Mouse (Mus musculus): ENCODE data around the gene Smad1. TPM values are rescaled to one million over a fixed set of nuclear protein-coding genes. Genes with fewer than 3 reads are reported as not detected.
A peak's percentile ranks its signal among the peaks of the same experiment; 100 is the strongest.

Smad1 gene
- polyA plus RNA-seq, 1 experiment from 2014 or later: 9.6 TPM

GRCm38 (mm10) chr8:79379971-79380370 is 19.3 kb downstream of the Smad1 start:
- H3K4me3 ChIP-seq: no peak overlapping the region
- H3K27ac ChIP-seq: no peak overlapping the region
- peaks cover 29% of the 10 kb centered on the region for H3K27me3 ChIP-seq (replicated peaks)
- 75% methylated on average over 14 of the region's 14 CpGs for WGBS (ENCODE audit: insufficient replicate concordance)
- no peak overlapping the region for H3K4me2 ChIP-seq
- H3K4me1 ChIP-seq: peaks cover 55% of the 10 kb centered on the region
- H3K9me3 ChIP-seq (replicated peaks): no peaks in the 10 kb centered on the region
- H3K36me3 ChIP-seq: no peaks in the 10 kb centered on the region
- no peak overlapping the region for H3K9ac ChIP-seq
- ATAC-seq: no peak

GRCm38 (mm10) chr8:79376648-79377047 is 22.7 kb downstream of the Smad1 start:
- Histone ChIP-seq H3K9ac (no peak overlapping the region), H3K4me3 (no peak overlapping the region), H3K36me3 (peaks cover 4% of the 10 kb centered on the region; the same call in 1 of the 2 replicates), H3K4me2 (no peak overlapping the region), H3K9me3 (replicated peaks) (no peaks in the 10 kb centered on the region), H3K4me1 (peaks cover 52% of the 10 kb centered on the region), H3K27ac (no peak overlapping the region), H3K27me3 (replicated peaks) (peaks cover 7% of the 10 kb centered on the region; the same call in 1 of the 2 replicates)
- 71% methylated on average over 9 of the region's 9 CpGs for WGBS (ENCODE audit: insufficient replicate concordance)
- no peak for ATAC-seq

GRCm38 (mm10) chr8:79375775-79376123 is 23.6 kb downstream of the Smad1 start:
- WGBS (ENCODE audit: insufficient replicate concordance): 11% methylated on average over 5 of the region's 5 CpGs
- Histone ChIP-seq H3K27ac (peak overlapping the region; percentile 58; the same call in 1 of the 2 replicates), H3K36me3 (peaks cover 12% of the 10 kb centered on the region; the same call in 1 of the 2 replicates), H3K4me2 (peak overlapping the region; percentile 57), H3K27me3 (replicated peaks) (0 out of 2 replicates have a peak, but pooled peaks cover 7% of the 10 kb centered on the region), H3K9ac (no peak overlapping the region), H3K9me3 (replicated peaks) (no peaks in the 10 kb centered on the region), H3K4me1 (peaks cover 48% of the 10 kb centered on the region), H3K4me3 (peak overlapping the region; percentile 8; the same call in 1 of the 2 replicates)
- peak; percentile 84 for ATAC-seq

GRCm38 (mm10) chr8:79375074-79375774 is 24.1 kb downstream of the Smad1 start:
- H3K27me3 ChIP-seq (replicated peaks): 0 out of 2 replicates have a peak, but pooled peaks cover 7% of the 10 kb centered on the region
- peak overlapping the region; percentile 2; the same call in 1 of the 2 replicates for H3K9ac ChIP-seq
- H3K4me3 ChIP-seq: peak overlapping the region; percentile 8; the same call in 1 of the 2 replicates
- H3K4me1 ChIP-seq: peaks cover 44% of the 10 kb centered on the region
- peak overlapping the region; percentile 57 for H3K4me2 ChIP-seq
- H3K27ac ChIP-seq: peak overlapping the region; percentile 58
- H3K36me3 ChIP-seq: peaks cover 13% of the 10 kb centered on the region
- peak; percentile 50 for ATAC-seq
- H3K9me3 ChIP-seq (replicated peaks): no peaks in the 10 kb centered on the region
- 9% methylated on average over 13 of the region's 13 CpGs for WGBS (ENCODE audit: insufficient replicate concordance)

- Histone ChIP-seq H3K9ac (0 out of 2 replicates have a peak overlapping the region, but pooled peaks have one; percentile 2), H3K27ac (peak overlapping the region; percentile 58), H3K36me3 (peaks cover 17% of the 10 kb centered on the region), H3K4me2 (peak overlapping the region; percentile 57), H3K27me3 (replicated peaks) (0 out of 2 replicates have a peak, but pooled peaks cover 7% of the 10 kb centered on the region), H3K9me3 (replicated peaks) (no peaks in the 10 kb centered on the region), H3K4me3 (peak overlapping the region; percentile 8; the same call in 1 of the 2 replicates), H3K4me1 (peaks cover 40% of the 10 kb centered on the region)
- 24% methylated on average over 5 of the region's 5 CpGs for WGBS (ENCODE audit: insufficient replicate concordance)
- ATAC-seq: no peak
Observed at GRCm38 (mm10) chr8:79374410-79374809, 24.9 kb downstream of the Smad1 start.

GRCm38 (mm10) chr8:79373563-79373962 is 25.8 kb downstream of the Smad1 start:
- H3K4me1 ChIP-seq: peaks cover 43% of the 10 kb centered on the region
- 0 out of 2 replicates have a peak, but pooled peaks cover 7% of the 10 kb centered on the region for H3K27me3 ChIP-seq (replicated peaks)
- ATAC-seq: no peak
- no peak overlapping the region for H3K4me2 ChIP-seq
- 65% methylated on average over 6 of the region's 6 CpGs for WGBS (ENCODE audit: insufficient replicate concordance)
- H3K4me3 ChIP-seq: no peak overlapping the region
- H3K36me3 ChIP-seq: peaks cover 21% of the 10 kb centered on the region
- H3K9me3 ChIP-seq (replicated peaks): no peaks in the 10 kb centered on the region
- no peak overlapping the region for H3K27ac ChIP-seq
- H3K9ac ChIP-seq: no peak overlapping the region

- H3K9ac ChIP-seq: no peak overlapping the region
- H3K9me3 ChIP-seq (replicated peaks): no peaks in the 10 kb centered on the region
- peaks cover 47% of the 10 kb centered on the region for H3K4me1 ChIP-seq
- 76% methylated on average over 8 of the region's 8 CpGs for WGBS (ENCODE audit: insufficient replicate concordance)
- 0 out of 2 replicates have a peak, but pooled peaks cover 7% of the 10 kb centered on the region for H3K27me3 ChIP-seq (replicated peaks)
- no peak overlapping the region for H3K4me3 ChIP-seq
- no peak overlapping the region for H3K4me2 ChIP-seq
- peaks cover 22% of the 10 kb centered on the region for H3K36me3 ChIP-seq
- H3K27ac ChIP-seq: no peak overlapping the region
- no peak for ATAC-seq
Observed at GRCm38 (mm10) chr8:79372960-79373359, 26.4 kb downstream of the Smad1 start.

GRCm38 (mm10) chr8:79372521-79372920 is 26.8 kb downstream of the Smad1 start:
- peaks cover 47% of the 10 kb centered on the region for H3K4me1 ChIP-seq
- no peaks in the 10 kb centered on the region for H3K9me3 ChIP-seq (replicated peaks)
- WGBS (ENCODE audit: insufficient replicate concordance): 64% methylated on average over 9 of the region's 9 CpGs
- H3K27ac ChIP-seq: no peak overlapping the region; the same call in 1 of the 2 replicates
- H3K9ac ChIP-seq: no peak overlapping the region
- H3K36me3 ChIP-seq: peaks cover 22% of the 10 kb centered on the region
- no peak for ATAC-seq
- H3K4me2 ChIP-seq: no peak overlapping the region
- no peak overlapping the region for H3K4me3 ChIP-seq
- H3K27me3 ChIP-seq (replicated peaks): 0 out of 2 replicates have a peak, but pooled peaks cover 6% of the 10 kb centered on the region

- H3K9me3 ChIP-seq (replicated peaks): no peaks in the 10 kb centered on the region
- H3K4me1 ChIP-seq: peaks cover 46% of the 10 kb centered on the region
- 0 out of 2 replicates have a peak, but pooled peaks cover 2% of the 10 kb centered on the region for H3K27me3 ChIP-seq (replicated peaks)
- H3K36me3 ChIP-seq: peaks cover 22% of the 10 kb centered on the region
- no peak overlapping the region for H3K4me2 ChIP-seq
- H3K27ac ChIP-seq: no peak overlapping the region; the same call in 1 of the 2 replicates
- no peak overlapping the region for H3K4me3 ChIP-seq
- no peak for ATAC-seq
- H3K9ac ChIP-seq: no peak overlapping the region
- 80% methylated on average over 9 of the region's 9 CpGs for WGBS (ENCODE audit: insufficient replicate concordance)
Observed at GRCm38 (mm10) chr8:79372084-79372483, 27.2 kb downstream of the Smad1 start.

- WGBS (ENCODE audit: insufficient replicate concordance): 74% methylated on average over 12 of the region's 12 CpGs
- Histone ChIP-seq H3K4me3 (no peak overlapping the region), H3K9ac (no peak overlapping the region), H3K4me2 (no peak overlapping the region), H3K9me3 (replicated peaks) (no peaks in the 10 kb centered on the region), H3K36me3 (peaks cover 22% of the 10 kb centered on the region), H3K27ac (no peak overlapping the region), H3K4me1 (peaks cover 36% of the 10 kb centered on the region), H3K27me3 (replicated peaks) (no peaks in the 10 kb centered on the region)
- ATAC-seq: no peak
Observed at GRCm38 (mm10) chr8:79370646-79371290, 28.6 kb downstream of the Smad1 start.

- Histone ChIP-seq H3K36me3 (peaks cover 22% of the 10 kb centered on the region), H3K4me1 (peaks cover 20% of the 10 kb centered on the region), H3K27me3 (replicated peaks) (no peaks in the 10 kb centered on the region), H3K9me3 (replicated peaks) (no peaks in the 10 kb centered on the region), H3K4me3 (no peak overlapping the region), H3K9ac (no peak overlapping the region), H3K27ac (no peak overlapping the region), H3K4me2 (no peak overlapping the region)
- ATAC-seq: no peak
- WGBS (ENCODE audit: insufficient replicate concordance): 67% methylated on average over 6 of the region's 6 CpGs
Observed at GRCm38 (mm10) chr8:79369163-79369562, 30.2 kb downstream of the Smad1 start.

- WGBS (ENCODE audit: insufficient replicate concordance): 75% methylated on average over 4 of the region's 4 CpGs
- Histone ChIP-seq H3K27ac (no peak overlapping the region), H3K9ac (no peak overlapping the region), H3K27me3 (replicated peaks) (no peaks in the 10 kb centered on the region), H3K4me2 (no peak overlapping the region), H3K36me3 (peaks cover 22% of the 10 kb centered on the region), H3K4me3 (no peak overlapping the region), H3K9me3 (replicated peaks) (no peaks in the 10 kb centered on the region), H3K4me1 (peaks cover 18% of the 10 kb centered on the region)
- ATAC-seq: no peak
Observed at GRCm38 (mm10) chr8:79367959-79368358, 31.4 kb downstream of the Smad1 start.
